Mouse (Mus musculus) ES-Bruce4 (cell line): ENCODE results near the gene Gm28305.

Experiments used
- CTCF ChIP-seq: IDR thresholded peaks from one replicate; pipeline ENCODE4 v1.8.1; 2011; ENCODE audit warnings: low read depth, low read length
- EP300 ChIP-seq: IDR thresholded peaks from 2 replicates; pipeline ENCODE4 v1.6.1; 2011; ENCODE audit warnings: low read depth, low read length; ENCODE audit not compliant: insufficient read depth
- POLR2A ChIP-seq: IDR thresholded peaks from one replicate; pipeline ENCODE4 v1.8.1; 2011; ENCODE audit warnings: low read length; ENCODE audit not compliant: insufficient read depth

DNA sequence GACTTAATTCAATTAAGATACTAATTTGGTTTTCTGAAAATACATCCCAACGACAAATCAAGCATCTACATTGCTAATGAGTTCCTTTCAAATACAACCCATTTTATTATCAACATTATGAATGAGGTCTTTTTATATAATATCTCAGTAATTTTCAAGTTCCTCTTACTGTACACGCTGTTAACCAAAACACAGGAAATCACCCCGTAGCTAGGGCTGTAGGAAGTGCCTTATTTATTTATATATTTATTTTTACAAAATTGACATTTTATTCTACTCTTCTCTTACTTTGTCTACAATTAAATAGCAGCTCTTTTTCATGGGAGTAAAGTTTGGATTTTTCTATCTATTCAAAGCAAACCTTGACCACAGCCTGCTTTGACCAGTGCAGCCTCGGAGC lies 720 bp upstream of the Gm28305 start:
- no peak for TF ChIP-seq CTCF
- TF ChIP-seq EP300, result no peak
- TF ChIP-seq POLR2A, result no peak
